Mouse (Mus musculus) small intestine, adult 2 months (tissue): ENCODE measurements around the gene Ncoa3. TPM values are rescaled to one million over a fixed set of nuclear protein-coding genes. Genes with fewer than 3 reads are reported as not detected.
A peak's percentile ranks its signal among the peaks of the same experiment; 100 is the strongest.

Experiments used
- H3K27ac ChIP-seq: fragments of 200-500 bp; 2 replicates; pipeline ENCODE4 v1.5.1; 2012; ENCODE audit warnings: low read depth, low read length, control low read depth, inconsistent platforms; ENCODE audit not compliant: insufficient read depth
- H3K27me3 ChIP-seq: fragments of 200-500 bp; 2 replicates; pipeline ENCODE4 v1.6.1; 2012; ENCODE audit warnings: mild to moderate bottlenecking, moderate library complexity, low read length, inconsistent platforms; ENCODE audit not compliant: control insufficient read depth, insufficient read depth
- H3K36me3 ChIP-seq: fragments of 200-500 bp; 2 replicates; pipeline ENCODE4 v1.6.1; 2012; ENCODE audit warnings: mild to moderate bottlenecking, low read length, control low read depth, inconsistent platforms; ENCODE audit not compliant: control insufficient read depth, insufficient read depth
- H3K4me1 ChIP-seq: fragments of 200-500 bp; 2 replicates; pipeline ENCODE4 v1.6.1; 2012; ENCODE audit warnings: low read length, inconsistent platforms, mixed read lengths; ENCODE audit not compliant: control insufficient read depth, insufficient read depth, insufficient read length
- H3K4me3 ChIP-seq: fragments of 200-500 bp; 2 replicates; pipeline ENCODE4 v1.5.1; 2012; ENCODE audit warnings: low read depth, mild to moderate bottlenecking, control low read depth, inconsistent platforms, low read length, moderate library complexity
- CTCF ChIP-seq: fragments of 200-500 bp; IDR thresholded peaks from 2 replicates; pipeline ENCODE4 v1.5.1; 2012; ENCODE audit warnings: low read depth, mild to moderate bottlenecking, control low read depth, inconsistent platforms, low read length, moderate library complexity, mixed read lengths; ENCODE audit not compliant: insufficient replicate concordance, insufficient read length; ENCODE audit errors: extremely low read depth
- POLR2A ChIP-seq: fragments of 200-500 bp; IDR thresholded peaks from 2 replicates; pipeline ENCODE4 v1.6.1; 2012; ENCODE audit warnings: low read depth, mild to moderate bottlenecking, control low read depth, inconsistent platforms, low read length, moderate library complexity
- WGBS: fragments of 180-500 bp; shearing (Covaris S2); methylation state at CpG from one replicate; pipeline ENCODE4 v1.1.7; 2018; 5-methylcytosine and 5-hydroxymethylcytosine counted together
- polyA plus RNA-seq: library from polyadenylated mRNA; depleted of rRNA; stranded (reverse); fragments of >200 nt; gene quantifications from 2 replicates; pipeline ENCODE4 v1.2.3, GENCODE M21; 2012

Gene Ncoa3
- polyA plus RNA-seq, 1 experiment, result 20.1 TPM

GRCm38 (mm10) chr2:165996130-165996529 is 3.7 kb downstream of the Ncoa3 start:
- 78% methylated on average over 4 of the region's 4 CpGs for WGBS
- H3K27ac ChIP-seq, result no peak overlapping the region
- H3K4me1 ChIP-seq, result peaks cover 4% of the 10 kb centered on the region; the same call in 1 of the 2 replicates
- no peak for TF ChIP-seq CTCF
- no peak for TF ChIP-seq POLR2A
- H3K4me3 ChIP-seq, result no peak overlapping the region
- peaks cover 1% of the 10 kb centered on the region; the same call in 1 of the 2 replicates for H3K36me3 ChIP-seq
- no peaks in the 10 kb centered on the region for H3K27me3 ChIP-seq

DNA sequence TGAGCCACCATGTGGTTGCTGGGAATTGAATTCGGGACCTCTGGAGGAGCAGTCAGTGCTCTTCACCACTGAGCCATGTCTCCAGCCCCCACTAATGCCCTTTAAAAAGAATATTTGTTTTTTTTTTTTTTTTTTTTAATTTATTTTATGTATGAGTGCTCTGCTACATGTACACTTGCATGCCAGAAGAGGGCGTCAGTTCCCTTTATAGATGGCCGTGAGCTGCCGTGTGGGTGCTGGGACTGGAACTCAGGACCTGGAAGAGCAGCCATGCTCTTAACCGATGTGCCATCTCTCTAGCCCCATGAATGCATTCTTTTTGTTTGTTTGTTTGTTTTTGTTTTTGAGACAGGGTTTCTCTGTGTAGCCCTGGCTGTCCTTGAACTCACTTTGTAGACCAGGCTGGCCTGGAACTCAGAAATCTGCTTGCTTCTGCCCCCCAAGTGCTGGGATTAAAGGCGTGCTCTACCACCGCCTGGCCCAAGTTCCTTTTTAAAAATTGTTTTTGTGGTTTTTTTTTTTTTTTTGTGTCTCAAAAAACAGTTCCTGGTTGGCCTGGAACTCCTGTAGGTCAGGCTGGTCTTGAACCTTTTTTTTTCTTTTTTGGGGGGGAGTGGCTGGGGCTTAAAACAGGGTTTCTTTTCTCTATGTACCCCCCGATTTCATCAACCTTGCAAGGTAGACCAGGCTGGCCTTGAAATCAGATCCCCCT is 5.0 kb downstream of the Ncoa3 start:
- 88% methylated on average over 8 of the region's 8 CpGs for WGBS
- H3K4me1 ChIP-seq, result peaks cover 4% of the 10 kb centered on the region; the same call in 1 of the 2 replicates

DNA sequence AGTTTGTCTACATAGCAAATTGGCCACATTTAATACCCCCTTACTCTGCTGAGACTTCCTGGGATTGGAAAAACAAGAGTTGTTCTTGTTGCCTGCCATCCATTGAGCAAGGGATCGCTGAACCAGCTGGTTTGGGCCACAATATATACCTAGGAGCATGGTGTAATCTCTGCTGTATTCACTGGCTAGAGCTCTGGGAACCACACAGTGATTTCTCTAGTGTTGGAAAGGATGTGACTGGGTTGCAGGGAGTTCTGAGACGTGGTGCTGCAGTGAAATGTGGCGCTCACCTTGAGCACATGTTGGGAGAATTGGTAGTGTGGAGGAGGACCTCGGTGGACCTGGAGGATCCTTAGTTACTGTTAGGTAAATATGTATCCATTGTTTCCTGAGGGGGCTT is 6.5 kb downstream of the Ncoa3 start:
- peaks cover 4% of the 10 kb centered on the region; the same call in 1 of the 2 replicates for H3K4me1 ChIP-seq

More for the DNA sequence above, 5.0 kb downstream of the Ncoa3 start:
- Histone ChIP-seq H3K27me3 (no peaks in the 10 kb centered on the region), H3K36me3 (peaks cover 1% of the 10 kb centered on the region; the same call in 1 of the 2 replicates), H3K4me3 (no peak overlapping the region), H3K27ac (no peak overlapping the region)
- TF ChIP-seq CTCF, result peak; percentile 16; the same call in 1 of the 2 replicates
- TF ChIP-seq POLR2A, result no peak

DNA sequence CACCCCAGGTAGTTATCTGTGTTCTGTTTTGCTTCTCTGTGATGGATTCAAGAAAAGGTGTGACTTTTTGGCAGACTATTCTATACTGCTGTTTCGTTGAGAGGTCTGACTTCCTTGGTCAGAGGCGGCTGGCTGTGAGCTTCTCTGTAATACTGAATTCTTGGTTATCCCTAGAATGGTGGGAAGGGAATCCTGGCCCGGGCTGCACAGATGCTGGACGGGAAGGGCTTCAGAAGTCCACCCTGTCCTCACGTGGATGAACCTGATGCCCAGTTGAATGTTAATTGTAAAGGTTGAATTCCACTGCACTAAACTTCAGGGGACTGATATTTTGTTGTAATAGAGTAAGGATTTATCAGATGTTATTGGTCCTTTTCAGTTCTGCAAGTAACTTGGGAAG is 7.4 kb downstream of the Ncoa3 start:
- no peak overlapping the region for H3K4me3 ChIP-seq
- no peaks in the 10 kb centered on the region for H3K27me3 ChIP-seq
- peaks cover 4% of the 10 kb centered on the region; the same call in 1 of the 2 replicates for H3K4me1 ChIP-seq
- no peaks in the 10 kb centered on the region for H3K36me3 ChIP-seq
- TF ChIP-seq CTCF (no peak), POLR2A (no peak)
- no peak overlapping the region for H3K27ac ChIP-seq
- WGBS, result 37% methylated on average over 5 of the region's 5 CpGs

More for the DNA sequence above, 6.5 kb downstream of the Ncoa3 start:
- TF ChIP-seq CTCF (no peak), POLR2A (no peak)
- Histone ChIP-seq H3K27ac (no peak overlapping the region), H3K27me3 (no peaks in the 10 kb centered on the region), H3K4me3 (no peak overlapping the region), H3K36me3 (peaks cover 1% of the 10 kb centered on the region; the same call in 1 of the 2 replicates)
- WGBS, result 56% methylated on average over 4 of the region's 4 CpGs

DNA sequence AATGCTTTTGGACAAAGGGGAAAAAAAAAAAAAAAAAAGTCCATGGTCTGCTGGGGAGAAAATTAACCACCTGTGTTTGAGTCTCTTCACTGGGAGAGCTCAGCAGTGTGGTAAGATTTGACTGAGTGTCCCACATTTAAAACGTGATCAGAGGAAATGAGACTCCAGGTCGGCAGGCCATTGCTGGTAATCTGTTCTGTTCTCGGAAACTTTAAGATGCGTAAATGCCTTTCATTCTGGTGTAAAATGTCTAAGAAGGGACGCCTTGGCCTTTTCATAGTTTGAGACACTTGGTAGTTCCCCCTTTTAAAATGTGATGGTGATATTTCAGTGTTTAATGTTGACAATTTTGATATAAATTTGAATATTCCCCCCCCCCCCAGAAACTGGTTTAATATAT is 7.8 kb downstream of the Ncoa3 start:
- no peak for TF ChIP-seq CTCF
- H3K4me1 ChIP-seq, result peaks cover 4% of the 10 kb centered on the region; the same call in 1 of the 2 replicates
- 71% methylated on average over 5 of the region's 5 CpGs for WGBS
- no peak overlapping the region for H3K27ac ChIP-seq
- no peaks in the 10 kb centered on the region for H3K27me3 ChIP-seq
- no peak overlapping the region for H3K4me3 ChIP-seq
- no peaks in the 10 kb centered on the region for H3K36me3 ChIP-seq

GRCm38 (mm10) chr2:166000769-166001168 is 8.3 kb downstream of the Ncoa3 start:
- WGBS, result 67% methylated on average over 5 of the region's 5 CpGs
- Histone ChIP-seq H3K27me3 (no peaks in the 10 kb centered on the region), H3K4me1 (peaks cover 2% of the 10 kb centered on the region; the same call in 1 of the 2 replicates), H3K27ac (no peak overlapping the region), H3K36me3 (no peaks in the 10 kb centered on the region), H3K4me3 (no peak overlapping the region)
- TF ChIP-seq CTCF (no peak), POLR2A (no peak)

- Histone ChIP-seq H3K4me3 (no peak overlapping the region), H3K27me3 (no peaks in the 10 kb centered on the region), H3K4me1 (peaks cover 2% of the 10 kb centered on the region; the same call in 1 of the 2 replicates), H3K27ac (no peak overlapping the region), H3K36me3 (no peaks in the 10 kb centered on the region)
- 59% methylated on average over 2 of the region's 2 CpGs for WGBS
- TF ChIP-seq CTCF, result no peak
- no peak for TF ChIP-seq POLR2A
These were observed 8.9 kb downstream of the Ncoa3 start for GRCm38 (mm10) chr2:166001362-166001761.

- no peak overlapping the region for H3K4me3 ChIP-seq
- 29% methylated on average over 2 of the region's 2 CpGs for WGBS
- no peak overlapping the region for H3K27ac ChIP-seq
- H3K36me3 ChIP-seq, result no peaks in the 10 kb centered on the region
- peaks cover 2% of the 10 kb centered on the region; the same call in 1 of the 2 replicates for H3K4me1 ChIP-seq
- no peak for TF ChIP-seq POLR2A
- TF ChIP-seq CTCF, result no peak
- no peaks in the 10 kb centered on the region for H3K27me3 ChIP-seq
These were observed 9.3 kb downstream of the Ncoa3 start for GRCm38 (mm10) chr2:166001768-166002167.
